Mouse (Mus musculus) intestine, postnatal 0 days (tissue): ENCODE measurements around the gene Cdt1. TPM values are rescaled to one million over a fixed set of nuclear protein-coding genes. Genes with fewer than 3 reads are reported as not detected.
A peak's percentile ranks its signal among the peaks of the same experiment; 100 is the strongest.

Experiments
- ATAC-seq: fragments of 200-750 bp; cut with Nextera tagmentation; 2 replicates; pipeline ENCODE4 v1.8.0; 2017; ENCODE audit warnings: mild to moderate bottlenecking, moderate TSS enrichment, moderate library complexity
- H3K27ac ChIP-seq: fragments of 300-500 bp; sonication (generic); 2 replicates; pipeline ENCODE4 v1.5.1; 2014; ENCODE audit warnings: mild to moderate bottlenecking, low read depth, low read length, moderate library complexity
- H3K27me3 ChIP-seq: fragments of 300-500 bp; sonication (generic); replicated peaks from 2 replicates; pipeline ENCODE4 v1.6.1; 2014; ENCODE audit warnings: low read length, mixed read lengths; ENCODE audit not compliant: control insufficient read depth, insufficient read depth
- H3K36me3 ChIP-seq: fragments of 300-500 bp; sonication (generic); 2 replicates; pipeline ENCODE4 v1.6.1; 2014; ENCODE audit warnings: mild to moderate bottlenecking, moderate library complexity; ENCODE audit not compliant: control insufficient read depth, insufficient read depth
- H3K4me1 ChIP-seq: fragments of 300-500 bp; sonication (generic); replicated peaks from 2 replicates; pipeline ENCODE4 v1.6.1; 2014; ENCODE audit warnings: antibody characterized with exemption, low read length, mixed read lengths; ENCODE audit not compliant: control insufficient read depth, insufficient read depth
- H3K4me2 ChIP-seq: fragments of 300-500 bp; sonication (generic); replicated peaks from 2 replicates; pipeline ENCODE4 v1.6.1; 2014; ENCODE audit warnings: low read depth, mild to moderate bottlenecking, moderate library complexity
- H3K4me3 ChIP-seq: fragments of 300-500 bp; sonication (generic); 2 replicates; pipeline ENCODE4 v1.5.1; 2014; ENCODE audit warnings: low read depth, low read length
- H3K9ac ChIP-seq: fragments of 300-500 bp; sonication (generic); 2 replicates; pipeline ENCODE4 v1.6.1; 2014; ENCODE audit warnings: mild to moderate bottlenecking, low read depth, low read length
- H3K9me3 ChIP-seq: fragments of 300-500 bp; sonication (generic); 2 replicates; pipeline ENCODE4 v1.6.1; 2016; ENCODE audit warnings: mixed run types; ENCODE audit not compliant: control insufficient read depth
- CTCF ChIP-seq: sonication (generic); IDR thresholded peaks from 2 replicates; pipeline ENCODE4 v1.5.1; 2016; ENCODE audit warnings: low read depth, mild to moderate bottlenecking, control low read depth, antibody characterized with exemption, moderate library complexity
- WGBS: fragments of 180-500 bp; shearing (Covaris S2); extraction: QIAGEN DNeasy Blood & Tissue Kit; methylation state at CpG from one replicate; pipeline ENCODE4 v1.1.7; 2014; 5-methylcytosine and 5-hydroxymethylcytosine counted together
- polyA plus RNA-seq: library from polyadenylated mRNA; unstranded; fragments of >200 nt; fragmentation: Nextera tagmentation; extraction: Ambion mirVana; gene quantifications from 2 replicates; pipeline ENCODE4 v1.2.1, GENCODE M21; 2015

Cdt1 gene
- polyA plus RNA-seq, 1 experiment from 2014 or later: 13.3 TPM

DNA sequence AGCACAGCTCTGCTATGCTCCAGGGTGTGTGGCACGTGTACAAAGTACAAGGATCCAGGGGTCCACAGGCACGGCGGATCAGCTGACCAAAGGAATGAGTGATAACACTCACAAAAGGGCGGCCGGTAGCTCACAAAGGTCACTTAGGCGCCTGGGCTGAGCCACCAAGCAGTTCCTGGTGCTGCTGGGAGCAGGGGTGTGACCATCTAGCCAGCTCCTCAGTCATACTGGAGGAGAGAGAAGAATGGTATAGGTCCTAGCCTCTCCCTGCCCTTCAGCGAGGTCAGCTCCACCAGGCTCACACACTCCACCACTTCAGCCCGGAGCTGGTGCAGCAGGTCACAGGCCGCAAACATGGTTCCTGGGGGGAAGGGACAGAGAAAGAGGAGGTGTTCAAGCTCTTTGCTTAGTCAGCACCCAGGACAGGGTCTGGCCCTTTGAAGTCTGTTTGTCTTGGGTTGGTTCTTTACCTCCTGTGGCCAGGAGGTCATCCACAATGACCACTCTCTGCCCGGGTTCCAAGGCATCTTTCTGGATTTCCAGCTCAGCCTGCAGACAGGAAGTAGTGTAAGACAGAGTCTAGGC is 6.9 kb downstream of the Cdt1 start:
- WGBS: 24% methylated on average over 10 of the region's 10 CpGs
- Histone ChIP-seq H3K27me3 (no peaks in the 10 kb centered on the region), H3K4me3 (0 out of 2 replicates have a peak overlapping the region, but pooled peaks have one; percentile 66), H3K27ac (peak overlapping the region; percentile 88), H3K9ac (peak overlapping the region; percentile 27; the same call in 1 of the 2 replicates), H3K9me3 (no peaks in the 10 kb centered on the region), H3K4me1 (peaks cover 13% of the 10 kb centered on the region; the same call in 1 of the 2 replicates), H3K36me3 (peaks cover 38% of the 10 kb centered on the region), H3K4me2 (peak overlapping the region; percentile 86)
- peak; percentile 79 for ATAC-seq
- no peak for TF ChIP-seq CTCF

GRCm38 (mm10) chr8:122575286-122575685 is 7.5 kb downstream of the Cdt1 start:
- ATAC-seq: 0 out of 2 replicates have a peak, but pooled peaks have one; percentile 3
- Histone ChIP-seq H3K27ac (peak overlapping the region; percentile 88), H3K9ac (peak overlapping the region; percentile 76; the same call in 1 of the 2 replicates), H3K36me3 (peaks cover 33% of the 10 kb centered on the region), H3K9me3 (no peaks in the 10 kb centered on the region), H3K27me3 (no peaks in the 10 kb centered on the region), H3K4me2 (peak overlapping the region; percentile 86), H3K4me3 (peak overlapping the region; percentile 66), H3K4me1 (peaks cover 13% of the 10 kb centered on the region; the same call in 1 of the 2 replicates)
- TF ChIP-seq CTCF: no peak
- WGBS: 37% methylated on average over 8 of the region's 8 CpGs

DNA sequence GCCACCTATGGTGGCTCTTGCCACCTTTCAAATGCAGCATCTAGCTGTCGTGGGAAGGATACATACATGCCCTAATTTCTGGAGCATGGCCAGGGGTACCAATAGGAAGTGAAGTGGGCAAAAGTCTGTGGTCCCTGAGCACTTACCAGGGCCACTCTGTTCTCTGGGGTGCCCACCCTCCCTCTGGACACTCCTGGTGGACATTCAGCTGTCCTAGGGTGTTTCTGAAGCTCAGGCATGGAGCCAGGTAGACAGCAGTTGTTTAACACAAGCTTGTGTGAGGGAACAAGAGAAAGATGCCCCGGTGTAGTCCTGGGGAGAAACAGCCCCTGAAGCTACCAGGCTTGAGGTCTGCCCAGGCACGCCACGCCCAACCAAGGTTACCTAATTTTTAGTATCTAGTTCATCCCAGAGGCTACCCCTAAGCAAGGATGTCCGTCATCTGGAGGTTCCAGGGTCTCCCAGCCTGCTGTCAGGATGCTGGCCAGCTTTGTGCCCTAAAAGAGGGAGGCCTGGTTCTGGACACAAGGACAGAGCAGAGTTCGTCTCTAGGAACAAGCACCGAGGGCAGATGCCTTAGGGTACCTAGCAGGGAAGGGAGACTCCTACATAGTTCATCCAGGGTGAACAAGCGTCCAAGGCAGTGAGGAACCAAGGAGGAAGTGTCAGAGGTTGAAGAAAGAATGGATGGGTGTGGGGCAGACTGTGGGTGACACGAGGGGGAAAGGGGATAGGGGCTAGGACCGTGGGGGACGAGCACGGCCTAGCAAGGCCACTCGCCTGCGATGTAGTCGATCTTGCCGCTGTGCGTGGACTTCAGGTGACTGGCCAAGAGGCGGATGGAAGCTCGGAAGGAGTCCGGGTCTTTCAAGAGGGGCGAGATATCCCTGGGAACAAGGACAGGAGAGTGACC is 8.2 kb downstream of the Cdt1 start:
- Histone ChIP-seq H3K27ac (peak overlapping the region; percentile 88), H3K27me3 (no peaks in the 10 kb centered on the region), H3K4me3 (peak overlapping the region; percentile 66), H3K9me3 (no peaks in the 10 kb centered on the region), H3K36me3 (peaks cover 26% of the 10 kb centered on the region), H3K4me1 (peaks cover 13% of the 10 kb centered on the region; the same call in 1 of the 2 replicates), H3K4me2 (peak overlapping the region; percentile 86), H3K9ac (peak overlapping the region; percentile 76)
- WGBS: 7% methylated on average over 21 of the region's 21 CpGs
- ATAC-seq: no peak
- no peak for TF ChIP-seq CTCF

DNA sequence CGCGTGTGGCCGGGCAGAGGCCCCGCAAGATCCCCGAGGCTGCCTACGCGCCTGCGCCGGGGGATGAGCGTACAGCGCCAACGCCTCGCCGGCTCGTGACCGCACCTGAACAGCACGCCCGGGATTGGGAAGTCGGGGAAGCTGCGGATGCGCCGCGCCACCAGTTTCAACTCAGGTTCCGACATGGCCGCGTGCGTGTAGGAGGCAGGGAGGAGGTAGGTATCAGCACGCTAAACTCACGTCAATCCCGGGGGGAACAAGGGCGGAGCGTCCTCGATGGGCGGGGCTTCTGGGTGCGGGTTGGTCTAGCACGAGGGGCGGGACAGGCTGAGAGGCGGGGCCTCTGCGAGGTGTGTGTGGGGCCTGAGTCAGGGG is 8.8 kb downstream of the Cdt1 start, which contains the start of gene Aprt:
Aprt (minus strand) TSS at position 262 of the 375 bp plus-strand sequence.
- H3K27ac ChIP-seq: peak within 1 kb of the TSS; percentile 88
- no peaks in the 10 kb centered on the region for H3K27me3 ChIP-seq
- H3K9me3 ChIP-seq: no peaks in the 10 kb centered on the region
- no peak for TF ChIP-seq CTCF
- peak; percentile 71 for ATAC-seq
- H3K4me1 ChIP-seq: peaks cover 13% of the 10 kb centered on the region; the same call in 1 of the 2 replicates
- peak within 1 kb of the TSS; percentile 66 for H3K4me3 ChIP-seq
- H3K9ac ChIP-seq: peak within 1 kb of the TSS; percentile 76
- H3K4me2 ChIP-seq: peak within 1 kb of the TSS; percentile 86
- under 1% methylated on average over 39 of the region's 39 CpGs for WGBS
- peaks cover 19% of the 10 kb centered on the region for H3K36me3 ChIP-seq

GRCm38 (mm10) chr8:122577116-122577515 is 9.3 kb downstream of the Cdt1 start:
- Histone ChIP-seq H3K4me1 (peaks cover 13% of the 10 kb centered on the region; the same call in 1 of the 2 replicates), H3K27me3 (no peaks in the 10 kb centered on the region), H3K27ac (no peak overlapping the region), H3K9me3 (no peaks in the 10 kb centered on the region), H3K36me3 (peaks cover 14% of the 10 kb centered on the region), H3K4me2 (peak overlapping the region; percentile 86), H3K4me3 (peak overlapping the region; percentile 66), H3K9ac (no peak overlapping the region; the same call in 1 of the 2 replicates)
- 37% methylated on average over 10 of the region's 10 CpGs for WGBS
- no peak for ATAC-seq
- no peak for TF ChIP-seq CTCF

- no peak overlapping the region for H3K9ac ChIP-seq
- no peak for ATAC-seq
Measured at GRCm38 (mm10) chr8:122579196-122579595, 11.4 kb downstream of the Cdt1 start.

More at GRCm38 (mm10) chr8:122579196-122579595, 11.4 kb downstream of the Cdt1 start:
- H3K27me3 ChIP-seq: no peaks in the 10 kb centered on the region
- no peak overlapping the region for H3K4me2 ChIP-seq
- WGBS: 42% methylated on average over 7 of the region's 7 CpGs
- no peaks in the 10 kb centered on the region for H3K9me3 ChIP-seq
- H3K4me3 ChIP-seq: no peak overlapping the region
- no peak for TF ChIP-seq CTCF
- peaks cover 8% of the 10 kb centered on the region; the same call in 1 of the 2 replicates for H3K4me1 ChIP-seq
- H3K36me3 ChIP-seq: no peaks in the 10 kb centered on the region
- H3K27ac ChIP-seq: no peak overlapping the region
